In the genomic region with DNA sequence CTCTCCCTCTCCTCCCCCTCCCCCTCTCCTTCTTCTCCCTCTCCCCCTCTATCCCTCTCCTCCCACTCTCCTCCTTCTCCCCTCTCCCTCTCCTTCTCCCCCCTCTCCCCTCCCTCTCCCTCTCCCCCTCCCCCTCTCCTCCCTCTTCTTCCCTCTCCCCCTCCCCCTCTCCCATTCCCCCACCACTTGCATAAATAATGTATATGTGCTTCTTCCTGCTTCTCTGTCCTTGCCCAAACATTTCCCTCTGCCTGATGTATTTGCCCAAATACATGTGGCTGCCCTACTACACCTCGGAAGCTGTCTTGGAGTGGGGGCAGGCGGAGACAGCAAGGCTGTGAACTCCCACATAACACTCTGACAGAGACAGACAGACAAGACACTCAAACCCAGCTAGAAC, we compare ENCODE assay signal across 21 mouse cellular contexts.
"Had no signal": no experiment of that assay in that cellular context is flagged by ENCODE, and none has a peak within 500 bp of the region (broad histone marks: within the 10 kb centered on the region; RNA-seq: fewer than 3 reads in every experiment).

No protein-coding gene starts in this region.

- DNase-seq: gastrocnemius, postnatal 14 days; gastrocnemius, postnatal 36 days; heart, adult 11 months; heart, adult 2 months; heart, postnatal 14 days; heart, postnatal 36 days; kidney, adult 18-20 months; kidney, adult 8-10 months; kidney, postnatal 10 days; kidney, postnatal 25 days; kidney, postnatal 4 days; left cerebral cortex, postnatal 4 days; liver; liver, embryonic 13.5 days had no signal

- H3K9me3 ChIP-seq: heart, embryonic 13.5 days; heart, embryonic 15.5 days; intestine, embryonic 15.5 days; limb, embryonic 12.5 days; liver, embryonic 13.5 days had no signal

- H3K4me3 ChIP-seq: heart, adult 2 months; heart, embryonic 13.5 days; heart, embryonic 15.5 days; intestine, embryonic 15.5 days; layer of hippocampus, adult 2 months; left cerebral cortex, adult 2 months; limb, embryonic 12.5 days; liver, embryonic 13.5 days had no signal

- H3K36me3 ChIP-seq: heart, embryonic 13.5 days; heart, embryonic 15.5 days; intestine, embryonic 15.5 days; limb, embryonic 12.5 days; liver, embryonic 13.5 days had no signal

- H3K27ac ChIP-seq: heart, adult 2 months; heart, embryonic 13.5 days; heart, embryonic 15.5 days; hindbrain, embryonic 14.5 days; intestine, embryonic 15.5 days; layer of hippocampus, adult 2 months; left cerebral cortex, adult 2 months; limb, embryonic 12.5 days; liver, embryonic 13.5 days had no signal

- H3K9ac ChIP-seq: heart, embryonic 13.5 days; heart, embryonic 15.5 days; hindbrain, embryonic 14.5 days; intestine, embryonic 15.5 days; limb, embryonic 12.5 days; liver, embryonic 13.5 days had no signal
